ENCODE assay signal across 13 mouse cellular contexts in genomic region chr11:117341218-117341617, GRCm38 (mm10).
DNase-seq lines count a peak whose midpoint lies in the region; ATAC-seq lines count a peak whose summit lies in the region.
"Had no signal": no experiment of that assay in that cellular context is flagged by ENCODE, and none has a peak within 500 bp of the region (broad histone marks: within the 10 kb centered on the region; RNA-seq: fewer than 3 reads in every experiment).

No protein-coding gene starts in this region.

- no peak overlapping the region for H3K9ac ChIP-seq in embryonic facial prominence, embryonic 14.5 days (ENCODE audit: low read depth, low read length)
- no peak overlapping the region for H3K9ac ChIP-seq in hindbrain, embryonic 14.5 days
- H3K9ac ChIP-seq in neural tube, embryonic 14.5 days (replicated peaks; ENCODE audit: low read depth, low read length): no peak overlapping the region
- H3K9ac ChIP-seq: liver, embryonic 13.5 days had no signal

- H3K4me2 ChIP-seq in embryonic facial prominence, embryonic 14.5 days (ENCODE audit: low read depth, low read length): no peak overlapping the region
- H3K4me2 ChIP-seq in hindbrain, embryonic 14.5 days (replicated peaks): no peak overlapping the region
- no peak overlapping the region for H3K4me2 ChIP-seq in neural tube, embryonic 14.5 days (ENCODE audit: low read depth, low read length)
- H3K4me2 ChIP-seq: liver, embryonic 13.5 days had no signal

- no peaks in the 10 kb centered on the region for H3K27me3 ChIP-seq in embryonic facial prominence, embryonic 14.5 days (replicated peaks; ENCODE audit: control insufficient read depth, insufficient read depth, low read length)
- no peaks in the 10 kb centered on the region for H3K27me3 ChIP-seq in hindbrain, embryonic 14.5 days (ENCODE audit: control insufficient read depth, insufficient read depth, low read length)
- no peaks in the 10 kb centered on the region for H3K27me3 ChIP-seq in neural tube, embryonic 14.5 days (ENCODE audit: control insufficient read depth, insufficient read depth, low read length)
- H3K27me3 ChIP-seq: liver, embryonic 13.5 days had no signal

- H3K4me3 ChIP-seq in embryonic facial prominence, embryonic 14.5 days (ENCODE audit: low read depth, low read length): no peak overlapping the region
- H3K4me3 ChIP-seq in hindbrain, embryonic 14.5 days (replicated peaks; ENCODE audit: low read length): no peak overlapping the region
- H3K4me3 ChIP-seq in neural tube, embryonic 14.5 days (ENCODE audit: low read depth, low read length): no peak overlapping the region
- H3K4me3 ChIP-seq: heart, adult 2 months; liver, embryonic 13.5 days had no signal

- DNase-seq in retina, postnatal 1 day: peak; percentile 39
- no peak for DNase-seq in retina, embryonic 14.5 days (ENCODE audit: low spot score)
- no peak for DNase-seq in embryonic facial prominence, embryonic 14.5 days (ENCODE audit: low spot score)
- no peak for DNase-seq in hindbrain, embryonic 14.5 days (ENCODE audit: low spot score)
- no peak for DNase-seq in cerebellum, adult 18-20 months
- DNase-seq in left cerebral cortex, postnatal 25 days (ENCODE audit: low spot score in 2 of 2): no peak
- no peak for DNase-seq in lung, postnatal 36 days
- DNase-seq: adrenal gland, postnatal 25 days; cerebellum, adult 9-11 months; heart, adult 2 months; liver, embryonic 13.5 days had no signal

- no peak for ATAC-seq in embryonic facial prominence, embryonic 14.5 days (ENCODE audit: low read depth)
- peak; percentile 49; the same call in 1 of the 2 replicates for ATAC-seq in hindbrain, embryonic 14.5 days (ENCODE audit: low FRiP score)
- 0 out of 2 replicates have a peak, but pooled peaks have one; percentile 36 for ATAC-seq in neural tube, embryonic 14.5 days (ENCODE audit: low read depth)
- ATAC-seq: intestine, embryonic 16.5 days had no signal

- 61% methylated on average over 7 of the region's 7 CpGs for WGBS in embryonic facial prominence, embryonic 14.5 days
- WGBS in hindbrain, embryonic 14.5 days: 13% methylated on average over 7 of the region's 7 CpGs
- WGBS in neural tube, embryonic 14.5 days: 12% methylated on average over 7 of the region's 7 CpGs

- H3K4me1 ChIP-seq in embryonic facial prominence, embryonic 14.5 days (ENCODE audit: control insufficient read depth, insufficient read depth, low read length): peaks cover 58% of the 10 kb centered on the region
- H3K4me1 ChIP-seq in hindbrain, embryonic 14.5 days (replicated peaks; ENCODE audit: control insufficient read depth, insufficient read depth, low read length): peaks cover 61% of the 10 kb centered on the region
- H3K4me1 ChIP-seq in neural tube, embryonic 14.5 days (ENCODE audit: control insufficient read depth, insufficient read depth, low read length): peaks cover 49% of the 10 kb centered on the region

- intact Hi-C loops in left cerebral cortex, postnatal 25 days (cut with DNase I): no loop called here

- 0 out of 2 replicates have a peak overlapping the region, but pooled peaks have one; percentile 8 for H3K27ac ChIP-seq in embryonic facial prominence, embryonic 14.5 days (replicated peaks; ENCODE audit: low read depth, low read length)
- H3K27ac ChIP-seq in hindbrain, embryonic 14.5 days: peak overlapping the region; percentile 73
- peak overlapping the region; percentile 60 for H3K27ac ChIP-seq in neural tube, embryonic 14.5 days (ENCODE audit: low read depth, low read length)
- H3K27ac ChIP-seq: heart, adult 2 months; liver, embryonic 13.5 days had no signal

- H3K9me3 ChIP-seq in embryonic facial prominence, embryonic 14.5 days (ENCODE audit: control insufficient read depth, low read length): no peaks in the 10 kb centered on the region
- no peaks in the 10 kb centered on the region for H3K9me3 ChIP-seq in hindbrain, embryonic 14.5 days (ENCODE audit: control insufficient read depth, low read length)
- H3K9me3 ChIP-seq in neural tube, embryonic 14.5 days (ENCODE audit: control insufficient read depth, low read length): no peaks in the 10 kb centered on the region
- H3K9me3 ChIP-seq: liver, embryonic 13.5 days had no signal

- H3K36me3 ChIP-seq in embryonic facial prominence, embryonic 14.5 days (ENCODE audit: control insufficient read depth, insufficient read depth, low read length): 0 out of 2 replicates have a peak, but pooled peaks cover 2% of the 10 kb centered on the region
- H3K36me3 ChIP-seq in hindbrain, embryonic 14.5 days (replicated peaks; ENCODE audit: control insufficient read depth, insufficient read depth): no peaks in the 10 kb centered on the region
- H3K36me3 ChIP-seq in neural tube, embryonic 14.5 days (ENCODE audit: control insufficient read depth, insufficient read depth, low read length): no peaks in the 10 kb centered on the region

Comparison
In these comparisons a context has a peak if more than half of its experiments do, and no peak if none do; other contexts are left out.
1. H3K27ac ChIP-seq: peak in every context shown above with its lines; median percentile 73 in hindbrain, embryonic 14.5 days; 60 in neural tube, embryonic 14.5 days; 8 in embryonic facial prominence, embryonic 14.5 days.